Mouse (Mus musculus): ENCODE data around the gene Dnah17.

The Dnah17 gene

DNA sequence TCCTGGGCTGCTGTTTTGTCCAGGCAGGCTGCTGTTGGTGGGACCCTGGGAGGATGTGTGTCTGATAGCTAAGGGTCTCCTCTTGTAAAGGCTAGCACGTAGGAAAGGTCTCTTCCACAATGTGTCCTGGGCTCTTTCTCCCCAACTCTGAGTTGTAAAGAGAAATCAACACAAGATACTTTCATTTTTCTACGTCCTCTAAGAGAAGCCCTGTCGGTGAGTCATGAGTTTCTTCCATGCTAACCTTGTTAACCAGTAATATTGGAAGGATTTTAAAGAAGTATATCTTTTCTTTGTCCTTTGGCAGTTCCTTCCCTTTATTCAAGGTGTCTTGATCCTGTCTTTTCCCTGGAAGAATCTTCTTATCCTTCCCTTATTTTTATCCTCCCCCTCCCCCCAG lies 134.8 kb downstream of the Dnah17 start:
- DNase-seq (ENCODE audit: low spot score in 2 of 2): no peak

- no peak for DNase-seq (ENCODE audit: low spot score in 2 of 2)
Observed at GRCm38 (mm10) chr11:117995255-117995654, 135.2 kb downstream of the Dnah17 start.

DNA sequence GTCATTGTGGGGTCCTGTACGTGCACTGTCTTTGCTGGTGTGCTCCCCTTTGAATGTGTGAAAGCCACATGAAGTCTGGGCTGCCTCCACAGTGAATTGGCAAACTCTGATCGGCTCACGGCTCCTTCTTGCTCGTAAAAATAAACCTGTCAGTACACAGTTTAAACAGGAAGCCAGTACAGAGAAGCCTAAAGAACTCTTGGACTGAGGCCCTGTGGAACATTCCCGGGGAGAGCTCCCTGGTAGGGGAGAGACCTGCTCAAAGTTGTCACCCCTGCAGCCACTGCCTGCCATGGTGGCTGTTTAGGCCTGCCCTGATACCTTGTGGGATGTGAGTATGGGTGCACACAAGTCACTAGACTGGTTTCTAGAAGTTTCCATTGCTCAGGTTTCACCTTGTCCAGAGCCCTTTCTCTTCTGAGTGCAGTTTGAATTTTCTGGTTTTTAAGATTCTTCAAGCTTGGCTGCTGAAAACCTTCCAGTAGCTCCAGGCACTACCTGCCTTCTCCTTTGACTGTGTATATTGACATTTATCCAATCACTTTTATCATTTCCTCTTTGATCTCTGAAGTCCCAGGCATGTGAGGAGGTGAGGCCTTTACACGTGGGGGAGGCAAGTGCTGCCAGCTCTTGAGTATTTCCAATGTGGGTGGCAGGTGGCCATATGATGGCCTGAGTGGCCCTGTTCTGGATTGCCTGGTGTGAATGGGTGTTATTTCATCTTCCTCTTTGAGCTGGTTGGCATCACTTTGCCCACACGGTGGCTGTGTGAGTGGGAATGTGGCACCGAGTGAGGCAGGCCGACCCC lies 136.0 kb downstream of the Dnah17 start:
- DNase-seq (ENCODE audit: low spot score in 2 of 2): no peak

GRCm38 (mm10) chr11:117993190-117994175 lies 137.0 kb downstream of the Dnah17 start:
- no peak for DNase-seq (ENCODE audit: low spot score in 2 of 2)

GRCm38 (mm10) chr11:117991502-117992470 lies 138.6 kb downstream of the Dnah17 start:
- no peak for DNase-seq (ENCODE audit: low spot score in 2 of 2)

DNA sequence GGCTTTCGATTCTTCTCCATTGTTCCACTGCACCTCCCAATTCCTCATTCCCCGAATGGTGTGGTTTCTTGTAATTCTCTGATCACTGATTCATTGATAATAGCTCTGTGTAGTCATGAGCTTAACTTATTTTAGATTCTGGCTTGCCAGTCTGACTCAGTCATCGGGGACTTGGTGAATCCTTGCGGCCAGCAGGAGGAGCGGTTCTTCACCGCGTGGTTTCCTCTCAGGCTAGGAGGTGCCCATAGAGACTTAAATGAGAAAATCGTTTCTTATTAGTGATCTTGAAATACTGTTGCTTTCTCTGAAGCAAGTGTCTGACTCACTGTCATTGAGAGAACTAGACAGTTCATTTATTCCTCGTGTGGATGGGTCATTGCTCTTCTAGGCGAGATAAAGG lies 140.5 kb downstream of the Dnah17 start:
- no peak for DNase-seq (ENCODE audit: low spot score in 2 of 2)

GRCm38 (mm10) chr11:117989241-117989640 lies 141.2 kb downstream of the Dnah17 start:
- no peak for DNase-seq (ENCODE audit: low spot score in 2 of 2)

- no peak for DNase-seq (ENCODE audit: low spot score in 2 of 2)
Observed at GRCm38 (mm10) chr11:117987968-117988367, 142.5 kb downstream of the Dnah17 start.

GRCm38 (mm10) chr11:117987032-117987451 lies 143.4 kb downstream of the Dnah17 start:
- DNase-seq (ENCODE audit: low spot score in 2 of 2): no peak

GRCm38 (mm10) chr11:117986126-117987031 lies 144.1 kb downstream of the Dnah17 start, which contains the start of gene Pgs1:
TSS of gene Pgs1 (plus strand) at chr11:117986292.
- DNase-seq (ENCODE audit: low spot score in 2 of 2): peak; percentile 83 to 91

GRCm38 (mm10) chr11:117983770-117984169 lies 146.7 kb downstream of the Dnah17 start:
- DNase-seq (ENCODE audit: low spot score in 2 of 2): no peak

GRCm38 (mm10) chr11:117982426-117982825 lies 148.0 kb downstream of the Dnah17 start:
- DNase-seq (ENCODE audit: low spot score in 2 of 2): no peak

DNA sequence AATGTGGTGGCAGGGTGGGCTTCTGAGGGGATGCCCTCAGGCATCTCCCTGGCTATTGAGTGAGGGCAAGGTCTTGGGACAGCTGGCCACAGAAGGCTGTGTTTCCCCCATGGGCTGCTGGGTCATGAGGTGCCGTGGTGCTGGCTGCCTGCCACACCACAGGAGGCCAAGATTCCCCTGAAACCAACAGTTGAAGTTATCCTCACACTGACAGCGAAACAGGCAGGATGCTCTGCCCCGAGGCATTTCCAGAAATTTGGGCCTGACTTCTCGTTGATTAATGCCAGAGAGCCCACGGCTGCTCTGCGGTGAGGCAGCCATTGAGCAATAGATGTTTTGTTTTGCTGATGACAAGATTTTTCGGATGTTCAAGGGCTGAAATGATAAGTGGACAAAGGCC lies 151.0 kb downstream of the Dnah17 start:
- DNase-seq (ENCODE audit: low spot score in 2 of 2): no peak

DNA sequence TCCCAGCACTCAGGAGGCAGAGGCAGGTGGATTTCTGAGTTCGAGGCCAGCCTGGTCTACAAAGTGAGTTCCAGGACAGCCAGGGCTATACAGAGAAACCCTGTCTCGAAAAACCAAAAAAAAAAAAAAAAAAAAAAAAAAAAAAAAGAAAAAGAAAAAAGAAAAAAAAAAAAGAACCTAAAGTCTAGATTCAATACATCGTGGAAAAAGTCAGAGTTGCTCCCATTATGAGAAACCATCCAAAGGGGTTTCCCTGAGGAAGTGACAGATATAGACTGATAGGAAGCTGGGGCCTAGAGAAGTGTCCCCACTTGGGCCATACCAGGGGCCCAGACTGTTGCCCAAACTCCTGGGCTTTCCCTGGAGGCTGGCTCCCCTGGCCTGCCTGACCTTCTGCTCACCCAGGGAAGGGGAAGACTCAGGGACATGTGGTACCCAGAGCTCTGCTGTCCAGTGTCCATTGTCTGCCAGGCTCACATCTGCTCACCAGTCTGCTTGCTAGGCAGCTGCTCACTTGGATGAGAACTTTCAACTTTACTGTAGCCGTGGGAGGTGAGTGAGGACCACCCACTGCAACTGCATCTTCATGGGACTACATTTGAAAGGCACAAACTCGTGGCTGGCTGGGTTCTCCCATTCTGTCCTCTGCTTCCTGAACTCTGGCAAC lies 152.6 kb downstream of the Dnah17 start:
- DNase-seq (ENCODE audit: low spot score in 2 of 2): no peak

- DNase-seq (ENCODE audit: low spot score in 2 of 2): no peak
Observed at GRCm38 (mm10) chr11:117976081-117976582, 154.3 kb downstream of the Dnah17 start.

DNA sequence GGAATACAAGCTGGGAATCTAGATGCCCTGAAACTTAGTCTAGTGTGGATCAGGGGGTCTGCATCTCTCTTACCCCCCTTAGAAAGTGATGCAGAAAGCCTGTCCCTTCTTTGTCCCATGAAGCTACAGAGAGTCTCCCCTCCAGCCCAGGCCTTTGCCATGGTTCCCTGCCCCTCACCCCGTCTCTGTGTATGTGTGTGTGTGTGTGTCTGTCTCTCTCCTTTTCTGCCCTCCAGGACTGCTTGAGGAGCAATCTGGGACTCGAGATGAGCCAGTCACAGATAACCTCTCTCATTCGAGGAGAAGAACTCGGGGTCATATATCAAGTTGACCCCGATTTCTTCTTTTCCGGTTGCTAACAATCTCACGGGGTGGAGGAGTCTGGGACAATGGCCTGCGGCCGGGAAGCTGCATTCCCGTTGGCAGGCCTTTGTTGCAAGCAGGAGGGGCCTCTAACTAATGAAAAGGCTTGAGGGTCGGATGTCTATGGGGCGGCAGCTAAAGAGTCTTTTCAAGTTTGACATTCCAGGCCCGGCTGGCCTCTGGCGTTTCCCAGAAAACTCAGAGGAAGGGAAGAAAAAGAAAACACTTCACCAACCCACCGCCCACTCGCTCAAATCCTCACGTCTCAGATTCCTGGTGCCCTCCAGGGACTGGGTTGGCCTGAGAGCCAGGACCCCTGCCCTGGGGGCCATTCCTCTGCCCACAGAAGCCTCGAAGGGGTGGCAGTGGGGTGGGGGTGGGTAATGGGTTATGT lies 155.0 kb downstream of the Dnah17 start:
- no peak for DNase-seq (ENCODE audit: low spot score in 2 of 2)

DNA sequence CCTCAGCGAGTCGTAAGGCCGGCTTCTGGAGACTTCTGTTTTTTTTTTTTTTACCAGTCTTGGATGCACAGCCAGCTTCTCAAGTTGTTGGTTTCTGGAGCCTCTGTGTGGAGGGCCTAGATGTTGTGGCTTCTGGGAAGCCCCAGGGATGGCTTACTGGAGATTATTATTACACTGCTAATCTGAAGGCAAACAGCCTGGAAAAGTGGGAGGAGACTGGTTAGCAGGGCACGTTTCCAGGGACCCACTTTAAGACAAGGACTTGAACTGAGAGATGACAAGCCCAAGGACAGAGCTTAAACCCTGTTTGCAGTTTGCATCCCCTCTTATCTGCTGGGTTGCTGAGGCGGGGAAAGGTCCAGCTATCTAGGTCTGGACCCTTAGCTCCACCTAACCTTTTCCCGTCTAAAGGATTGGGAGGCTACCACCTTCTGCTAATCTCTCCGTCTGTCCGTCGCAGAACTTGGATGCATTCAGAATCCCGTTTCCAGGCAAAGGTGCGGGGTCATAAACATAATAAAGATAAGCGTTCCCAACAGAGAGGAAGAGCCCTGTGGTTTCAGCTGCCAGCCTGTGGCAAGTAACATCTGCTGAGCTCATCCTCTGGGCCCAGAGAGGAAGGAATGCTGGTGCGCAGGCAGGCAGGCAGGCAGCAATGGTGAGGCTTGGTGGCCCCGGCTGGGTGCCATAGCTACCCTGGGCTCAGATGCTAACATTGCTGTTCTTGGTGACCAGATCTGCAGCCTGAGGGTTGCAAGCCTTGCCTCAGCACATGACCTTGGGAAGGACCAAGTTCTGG lies 155.9 kb downstream of the Dnah17 start:
- DNase-seq (ENCODE audit: low spot score in 2 of 2): no peak

- DNase-seq (ENCODE audit: low spot score in 2 of 2): no peak
Observed at GRCm38 (mm10) chr11:117973569-117973968, 156.9 kb downstream of the Dnah17 start.
